Mouse (Mus musculus) natural killer cell, adult 2 months (primary cell): ENCODE results near the gene Ints11.

Experiments
- DNase-seq, 2 experiments: peaks; one replicate each; pipeline ENCODE4 v3.0.0; 2022; ENCODE audit warnings: low spot score in 2 of 2

Ints11 gene

DNA sequence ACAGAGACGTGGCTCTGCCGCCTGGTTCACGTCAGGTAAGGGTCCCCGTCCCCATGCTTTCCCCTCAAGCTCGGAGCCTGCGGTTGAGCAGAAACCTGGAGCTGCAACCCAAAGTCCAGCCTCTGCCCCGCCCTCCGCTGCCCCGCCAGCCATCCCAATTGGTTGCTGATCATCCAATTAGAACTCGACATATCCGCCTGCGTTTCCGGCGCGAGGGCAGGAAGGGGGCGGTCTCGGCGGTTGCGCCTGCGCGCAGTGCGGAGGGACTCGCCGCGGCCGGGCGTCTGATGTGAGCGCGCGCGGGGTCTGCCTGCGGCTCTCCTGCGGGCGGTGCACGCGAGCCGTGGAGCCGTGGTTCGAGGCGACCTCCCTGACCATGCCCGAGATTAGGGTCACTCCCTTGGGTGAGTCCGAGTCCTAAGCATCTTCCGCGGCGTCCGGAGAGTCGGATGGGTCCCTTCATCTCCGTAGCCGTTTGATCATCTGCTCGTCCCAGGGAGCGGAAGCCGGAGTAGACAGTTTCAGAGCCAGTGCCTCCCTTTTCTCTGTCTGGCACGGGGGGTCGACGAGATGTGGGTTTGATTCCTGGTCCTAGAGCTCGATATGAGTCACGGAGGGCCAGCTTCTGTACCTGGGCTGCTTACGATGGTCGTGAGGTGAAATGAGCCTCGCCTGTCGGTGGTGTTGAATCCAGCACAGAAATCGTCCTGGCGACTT lies at the start of gene Ints11, which contains the start of gene Cptp:
TSS of gene Ints11 (plus strand) at position 230 of the 717 bp plus-strand sequence.
TSS of gene Cptp (minus strand) at position 124 of the 717 bp plus-strand sequence.
- DNase-seq: peak; percentile 93 to 94

DNA sequence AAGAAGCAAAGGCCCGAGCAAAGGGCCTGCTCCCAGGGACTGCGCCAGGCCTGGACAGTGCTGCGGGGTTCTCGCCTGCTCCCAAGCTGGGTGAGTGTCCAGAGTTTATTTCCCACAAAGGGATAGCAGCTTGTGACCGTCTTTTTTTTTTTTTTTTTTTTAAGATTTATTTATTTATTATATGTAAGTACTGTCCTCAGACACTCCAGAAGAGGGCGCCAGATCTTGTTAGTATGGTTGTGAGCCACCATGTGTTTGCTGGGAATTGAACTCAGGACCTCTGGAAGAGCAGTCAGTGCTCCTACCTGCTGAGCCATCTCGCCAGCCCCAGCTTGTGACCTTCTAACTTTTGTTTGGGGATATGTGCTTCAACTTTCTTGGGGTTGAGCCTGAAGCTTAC lies 48.3 kb upstream of the Ints11 start:
- DNase-seq: peak; percentile 26 to 46

DNA sequence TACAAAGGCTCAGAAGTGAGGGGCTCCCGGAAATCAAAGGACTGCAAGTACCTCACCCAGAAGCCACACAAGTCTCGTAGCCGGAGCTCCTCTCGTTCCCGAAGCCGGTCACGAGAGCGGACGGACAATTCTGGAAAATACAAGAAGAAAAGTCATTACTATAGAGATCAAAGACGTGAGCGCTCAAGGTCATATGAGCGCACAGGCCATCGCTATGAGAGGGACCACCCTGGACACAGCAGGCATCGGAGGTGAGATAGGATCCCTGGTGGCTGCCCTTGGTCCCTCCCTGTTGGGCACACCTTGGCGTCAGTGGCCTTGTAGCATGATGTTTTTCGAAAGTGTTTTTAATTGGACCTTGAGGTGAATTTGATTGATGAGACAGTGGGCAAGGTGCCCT lies 45.9 kb upstream of the Ints11 start:
- no peak for DNase-seq

DNA sequence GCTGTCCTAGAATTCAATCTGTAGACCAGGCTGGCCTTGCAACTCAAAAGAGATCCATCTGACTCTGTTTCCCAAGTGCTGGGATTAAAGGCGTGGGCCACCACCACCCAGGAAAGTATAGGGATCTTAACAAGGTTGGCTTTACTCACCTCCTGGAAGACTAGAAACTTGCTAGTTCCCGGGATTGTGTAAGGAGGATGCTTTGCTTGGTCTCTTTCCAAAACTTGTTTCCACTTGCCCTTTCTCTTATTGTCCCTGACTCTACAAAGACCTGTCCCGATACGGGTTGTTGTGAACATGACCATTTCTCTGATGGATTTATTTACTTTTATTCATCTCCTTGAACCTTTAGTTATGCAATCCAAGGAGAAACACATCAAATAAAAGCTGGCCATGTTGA lies 39.5 kb upstream of the Ints11 start:
- DNase-seq: no peak

DNA sequence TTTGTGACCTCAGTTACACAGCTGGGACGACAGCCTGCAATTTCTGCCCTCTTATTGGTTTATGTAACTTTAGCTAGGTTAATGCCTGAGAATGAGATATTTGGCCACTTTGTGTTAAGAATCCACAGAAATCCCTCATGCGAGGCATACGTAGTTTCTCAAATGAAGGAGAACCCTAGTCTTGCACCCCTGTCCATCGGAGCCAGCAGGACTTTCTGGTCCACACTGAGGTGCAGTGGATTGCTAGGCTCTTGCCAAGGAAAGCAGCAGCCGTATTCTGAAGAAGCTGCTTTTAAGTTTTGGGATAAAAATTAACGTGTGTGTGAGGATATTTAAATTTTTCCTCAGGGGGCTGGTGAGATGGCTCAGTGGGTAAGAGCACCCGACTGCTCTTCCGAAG lies 38.8 kb upstream of the Ints11 start:
- no peak for DNase-seq

DNA sequence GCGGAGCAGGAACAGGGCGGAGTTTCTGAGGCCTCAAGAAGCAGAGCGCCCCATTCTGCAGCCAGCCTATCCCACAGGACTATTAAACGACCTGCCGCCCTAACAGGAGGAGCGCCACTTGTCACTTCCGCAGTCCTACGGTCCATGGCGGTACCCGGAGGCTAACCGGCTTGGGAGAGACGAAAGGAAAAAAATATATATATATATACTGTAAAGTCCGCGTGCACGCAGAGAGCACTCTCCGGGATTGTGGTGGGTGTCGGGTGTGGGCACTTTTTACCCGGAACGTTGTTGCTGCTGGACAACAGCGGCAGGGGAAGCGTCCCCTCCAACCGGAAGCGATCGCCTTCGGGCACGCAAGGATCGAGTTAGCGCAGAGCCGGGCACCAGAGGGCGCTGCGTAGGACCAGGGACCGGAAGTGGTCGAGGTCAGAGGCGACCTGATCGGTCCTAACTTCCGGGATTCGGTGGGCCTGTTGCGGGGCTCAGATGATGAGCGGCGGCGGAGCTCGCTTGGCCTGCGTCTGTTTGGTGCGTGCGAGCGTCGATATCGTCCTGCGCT lies 38.1 kb upstream of the Ints11 start, which contains the start of gene Aurkaip1:
TSS of gene Aurkaip1 (plus strand) at position 68 of the 562 bp plus-strand sequence.
- DNase-seq: peak; percentile 95 to 96

DNA sequence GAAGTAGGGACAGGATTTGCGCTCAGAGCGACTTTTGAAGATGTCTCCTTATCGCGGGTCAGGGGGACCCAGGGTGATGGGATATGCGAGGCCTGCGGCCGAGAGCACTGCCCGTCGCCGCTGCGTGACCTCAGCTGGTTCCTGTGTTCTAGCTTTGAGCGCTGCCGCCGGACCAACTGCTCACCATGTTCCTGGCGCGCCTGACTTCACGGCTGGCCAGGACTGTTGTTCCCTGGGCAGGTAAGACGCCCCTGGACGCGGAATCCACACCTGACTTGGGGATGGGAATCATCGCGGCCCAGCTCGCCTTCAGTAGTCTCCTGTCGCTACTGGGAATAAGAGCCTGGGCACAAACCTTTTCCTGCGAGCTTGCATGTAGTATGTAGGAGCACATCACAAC lies 37.5 kb upstream of the Ints11 start:
- no peak for DNase-seq

DNA sequence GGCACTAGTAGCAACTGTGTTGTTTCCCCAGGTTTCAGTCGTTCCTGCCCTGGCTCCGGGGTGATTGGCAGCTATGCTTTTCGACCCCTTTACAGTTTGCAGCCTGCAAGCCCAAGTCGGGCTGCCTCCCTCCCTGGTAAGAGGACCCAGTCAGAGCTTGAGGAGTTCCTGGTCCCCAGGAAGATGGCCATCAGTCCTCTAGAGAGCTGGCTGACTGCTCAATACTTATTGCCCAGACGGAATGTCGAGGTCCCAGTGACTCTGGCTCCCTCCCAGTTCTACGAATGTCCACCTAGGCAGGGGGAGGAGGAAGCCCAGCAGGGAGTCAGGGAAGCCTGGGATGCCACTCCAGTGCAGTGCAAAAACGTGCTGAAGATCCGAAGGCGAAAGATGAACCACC lies 37.0 kb upstream of the Ints11 start:
- DNase-seq: no peak

DNA sequence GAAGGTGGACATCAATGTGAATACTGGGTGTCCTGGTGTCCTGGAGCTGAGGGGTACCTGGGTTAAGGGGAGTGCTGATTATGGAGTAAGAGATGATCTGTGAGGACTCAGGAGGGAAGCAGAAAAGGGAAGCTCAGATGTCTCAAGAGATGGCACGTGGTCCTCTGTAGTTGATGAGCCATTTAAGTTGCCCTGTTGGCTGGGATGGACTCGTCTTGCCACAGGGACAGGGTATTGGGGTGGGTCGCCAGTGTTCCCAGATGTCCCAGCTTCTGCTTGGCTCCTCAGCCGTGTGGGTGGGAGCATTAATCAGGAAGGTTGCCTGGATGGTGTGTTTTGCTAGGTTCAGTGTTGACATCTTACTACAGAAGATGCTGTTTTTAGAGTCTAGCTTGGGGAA lies 36.1 kb upstream of the Ints11 start:
- DNase-seq: no peak

DNA sequence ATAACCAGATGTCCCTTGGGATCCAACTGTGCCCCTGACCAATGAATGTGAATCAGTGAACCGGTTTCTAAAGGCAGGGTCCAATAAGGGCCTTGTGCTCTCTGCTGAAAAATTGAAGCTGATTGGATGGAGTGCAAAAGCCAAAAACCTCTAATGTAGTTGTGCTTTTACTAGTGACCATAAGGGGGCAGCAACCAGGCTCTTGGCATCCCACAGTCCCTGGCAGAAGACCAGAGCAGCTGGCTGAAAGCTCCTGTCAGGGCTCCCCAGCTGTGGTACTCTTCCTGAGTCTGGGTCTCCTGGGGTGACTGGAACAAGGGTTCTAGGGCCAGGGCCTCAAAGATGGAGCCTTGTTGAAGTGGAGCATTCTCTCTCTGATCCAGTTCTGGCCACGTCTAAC lies 35.5 kb upstream of the Ints11 start:
- DNase-seq: peak; percentile 71 to 76

DNA sequence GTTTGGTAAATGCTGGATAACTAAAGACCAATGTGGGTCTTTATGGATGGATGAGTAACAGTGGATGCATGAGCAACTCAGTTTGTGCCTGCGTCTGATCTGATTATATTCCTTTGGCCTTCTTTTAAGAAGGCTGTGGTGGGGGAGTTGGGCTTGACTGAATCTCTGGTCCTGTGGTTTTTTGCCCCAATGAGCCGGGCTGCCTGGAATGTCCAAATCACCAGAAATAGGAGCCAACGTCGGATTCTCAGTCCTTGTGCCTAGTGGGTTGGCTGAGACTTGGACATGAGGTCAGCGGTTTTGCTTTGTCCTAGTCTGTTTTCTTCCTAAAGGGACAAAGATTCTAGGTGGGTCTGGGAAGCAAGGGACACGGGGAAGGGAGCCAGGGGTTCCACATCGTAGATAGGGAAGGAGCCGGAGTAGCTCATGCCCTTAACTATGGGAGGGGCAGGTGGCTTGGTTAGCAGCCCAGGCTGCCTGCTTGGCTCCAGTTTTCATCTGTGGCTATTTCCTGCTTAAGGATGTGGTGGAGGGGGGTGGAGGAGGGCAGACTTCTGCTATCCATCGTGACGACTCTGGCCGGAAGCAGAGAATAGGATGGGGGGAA lies 31.8 kb upstream of the Ints11 start:
- DNase-seq: no peak

DNA sequence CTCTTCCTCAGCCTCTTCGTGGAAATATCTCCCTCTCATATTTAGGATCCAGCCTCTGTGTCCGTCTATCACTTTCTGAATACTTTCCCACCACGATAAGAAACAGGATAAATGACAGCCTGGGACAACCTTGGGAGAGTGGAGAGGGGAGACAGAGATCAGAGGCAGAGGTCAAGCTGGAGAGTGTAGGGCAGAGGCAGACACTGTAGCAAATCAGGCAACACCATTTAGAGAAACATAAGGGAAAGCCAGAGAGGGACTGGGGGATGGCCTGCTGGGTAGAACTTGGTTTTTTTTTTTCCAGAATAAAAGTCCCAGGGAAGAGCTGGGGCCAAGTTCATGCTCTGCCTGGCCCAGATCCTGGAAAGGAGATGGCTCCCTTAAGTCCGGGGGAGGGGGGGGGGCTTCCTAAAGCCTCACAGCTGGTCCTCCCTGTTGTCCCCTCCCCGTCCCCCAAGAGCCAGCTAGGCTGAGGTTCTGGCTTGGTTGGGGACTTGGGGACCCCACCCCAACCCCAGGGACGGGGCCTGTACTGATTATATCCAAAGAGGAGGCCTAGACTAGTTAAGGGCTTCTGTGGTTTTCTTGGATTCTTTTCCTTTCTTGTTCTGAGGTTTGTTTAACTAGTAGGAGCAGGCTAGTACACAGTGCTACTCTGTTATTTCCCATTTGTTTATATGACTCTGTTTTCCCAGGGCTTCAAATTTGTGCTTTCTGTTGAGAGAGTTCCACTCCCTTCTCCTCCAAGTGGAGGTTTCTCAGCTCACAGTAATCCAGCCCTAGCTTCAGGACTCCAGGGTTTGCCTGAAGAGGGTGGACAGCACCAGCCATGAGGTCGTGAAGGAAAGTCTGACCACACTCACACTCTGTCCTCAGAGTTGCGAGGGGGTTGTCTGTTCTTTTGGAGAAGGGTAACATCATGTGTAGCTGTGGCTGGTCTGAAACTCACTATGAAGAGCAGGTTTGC lies 30.9 kb upstream of the Ints11 start:
- no peak for DNase-seq

DNA sequence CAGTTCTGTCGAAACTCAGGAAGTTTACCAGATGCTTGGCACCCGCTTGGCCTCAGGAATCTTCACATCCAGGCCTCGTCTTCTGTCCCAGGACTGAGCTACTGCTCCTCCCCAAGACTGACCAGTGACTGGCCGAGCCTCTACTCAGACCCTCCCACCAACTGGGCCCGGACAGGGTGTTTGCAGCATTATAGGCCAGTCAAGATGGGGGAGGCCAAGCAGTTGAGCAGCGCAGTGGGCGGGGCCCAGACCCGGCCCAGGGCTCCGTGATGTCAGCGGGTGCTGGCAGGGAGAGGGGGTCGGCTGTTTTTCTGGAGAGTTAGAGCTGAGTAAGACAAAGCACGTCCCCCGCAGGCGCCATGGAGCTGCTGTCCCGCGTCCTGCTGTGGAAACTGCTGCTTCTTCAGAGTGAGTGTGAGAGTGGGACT lies 29.8 kb upstream of the Ints11 start, which contains the start of gene Mxra8:
TSS of gene Mxra8 (plus strand) at position 198 of the 428 bp plus-strand sequence.
- no peak for DNase-seq

DNA sequence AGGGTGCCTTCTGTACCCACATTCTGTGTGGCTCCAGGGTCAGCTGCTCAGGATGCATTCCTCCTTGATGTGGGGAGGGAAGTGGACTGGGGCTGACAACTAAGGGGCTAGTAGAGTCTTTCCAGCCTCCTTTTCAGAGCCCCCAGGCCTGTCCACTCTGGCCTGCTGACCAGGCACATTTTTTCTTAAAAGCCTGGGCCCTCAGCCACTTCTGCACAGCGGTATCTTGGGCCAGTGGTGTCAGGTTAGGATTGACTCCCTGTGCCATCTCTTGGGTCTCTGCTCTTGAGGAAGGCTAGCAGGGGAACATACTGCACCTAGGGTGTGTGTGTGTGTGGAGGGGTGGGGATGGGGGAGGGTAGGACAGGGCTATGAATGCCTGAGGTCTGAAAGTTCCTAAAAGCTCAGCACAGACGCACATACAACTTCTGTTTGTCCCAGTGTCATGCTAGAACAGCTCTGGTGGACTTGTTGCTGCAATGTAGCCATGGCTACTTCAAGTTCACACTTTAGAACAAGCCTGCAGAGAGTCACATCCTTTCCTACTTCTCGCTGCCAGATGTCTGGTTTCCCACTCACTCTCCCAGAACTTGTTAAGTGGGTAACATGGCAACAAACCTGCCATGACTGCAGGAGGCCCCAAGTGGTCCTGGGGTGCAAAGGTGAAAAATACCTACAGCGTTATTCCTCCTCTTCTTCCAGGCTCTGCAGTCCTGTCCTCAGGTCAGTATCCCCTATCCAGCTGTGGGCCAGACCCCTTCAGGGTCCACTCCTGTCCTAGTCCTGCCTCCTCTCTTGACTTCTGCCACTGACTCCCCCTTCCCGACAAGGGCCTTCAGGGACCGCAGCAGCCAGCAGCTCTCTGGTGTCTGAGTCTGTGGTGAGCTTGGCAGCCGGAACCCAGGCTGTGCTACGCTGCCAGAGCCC lies 29.0 kb upstream of the Ints11 start:
- peak in 1 of 2 experiments; percentile 15 for DNase-seq

DNA sequence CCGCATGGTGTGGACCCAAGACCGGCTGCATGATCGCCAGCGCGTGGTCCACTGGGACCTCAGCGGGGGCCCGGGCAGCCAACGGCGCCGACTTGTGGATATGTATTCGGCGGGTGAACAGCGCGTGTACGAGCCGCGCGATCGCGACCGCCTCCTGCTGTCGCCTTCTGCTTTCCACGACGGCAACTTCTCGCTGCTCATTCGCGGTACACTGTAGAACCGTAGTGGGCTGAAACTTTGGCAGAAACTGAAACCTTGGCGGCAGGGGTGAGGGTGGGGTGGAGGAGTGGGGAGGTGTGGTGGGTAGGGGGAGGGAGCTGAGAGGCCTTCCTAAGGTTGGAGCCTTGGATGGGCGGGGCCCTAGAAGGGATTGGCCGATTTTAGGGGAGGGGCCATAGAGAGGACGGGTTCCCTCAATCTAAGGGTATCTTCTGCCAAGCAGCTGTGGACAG lies 28.3 kb upstream of the Ints11 start:
- peak; percentile 61 to 77 for DNase-seq

DNA sequence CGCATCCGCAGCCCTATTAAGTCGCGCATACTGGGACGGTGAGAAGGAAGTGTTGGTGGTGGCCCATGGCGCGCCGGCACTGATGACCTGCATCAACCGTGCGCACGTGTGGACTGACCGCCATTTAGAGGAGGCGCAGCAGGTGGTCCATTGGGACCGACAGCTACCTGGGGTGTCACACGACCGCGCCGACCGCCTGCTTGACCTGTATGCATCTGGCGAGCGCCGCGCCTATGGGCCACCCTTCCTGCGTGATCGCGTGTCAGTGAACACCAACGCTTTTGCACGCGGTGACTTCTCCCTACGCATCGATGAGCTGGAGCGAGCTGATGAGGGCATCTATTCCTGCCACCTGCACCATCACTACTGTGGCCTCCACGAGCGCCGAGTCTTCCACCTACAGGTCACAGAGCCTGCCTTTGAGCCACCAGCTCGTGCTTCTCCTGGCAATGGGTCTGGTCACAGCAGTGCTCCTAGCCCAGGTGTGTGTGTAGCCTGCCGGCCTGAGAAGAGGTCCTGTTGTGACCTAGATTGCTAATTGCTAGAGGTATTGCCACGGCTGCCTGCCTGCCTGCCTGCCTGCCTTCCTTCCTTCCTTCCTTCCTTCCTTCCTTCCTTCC lies 27.6 kb upstream of the Ints11 start:
- no peak for DNase-seq

DNA sequence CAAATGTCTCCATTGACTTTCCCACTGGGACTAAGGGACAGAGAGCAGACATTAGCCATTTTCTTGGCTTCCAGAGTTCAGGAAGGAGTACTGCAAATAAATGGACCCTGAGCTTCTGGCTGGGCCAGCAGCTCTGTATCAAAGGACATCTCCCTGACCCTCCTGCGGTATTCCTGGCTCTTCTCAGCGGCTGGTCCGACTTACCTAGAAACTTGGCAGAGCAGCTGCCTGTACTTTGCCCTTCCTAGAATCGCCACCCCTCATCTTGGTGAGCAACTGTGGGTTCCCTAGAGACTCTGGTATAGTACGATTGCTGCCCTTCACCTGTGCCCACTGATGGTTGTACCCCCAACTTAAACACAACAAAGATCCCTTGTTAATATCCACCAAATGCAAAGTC lies 26.1 kb upstream of the Ints11 start:
- no peak for DNase-seq

DNA sequence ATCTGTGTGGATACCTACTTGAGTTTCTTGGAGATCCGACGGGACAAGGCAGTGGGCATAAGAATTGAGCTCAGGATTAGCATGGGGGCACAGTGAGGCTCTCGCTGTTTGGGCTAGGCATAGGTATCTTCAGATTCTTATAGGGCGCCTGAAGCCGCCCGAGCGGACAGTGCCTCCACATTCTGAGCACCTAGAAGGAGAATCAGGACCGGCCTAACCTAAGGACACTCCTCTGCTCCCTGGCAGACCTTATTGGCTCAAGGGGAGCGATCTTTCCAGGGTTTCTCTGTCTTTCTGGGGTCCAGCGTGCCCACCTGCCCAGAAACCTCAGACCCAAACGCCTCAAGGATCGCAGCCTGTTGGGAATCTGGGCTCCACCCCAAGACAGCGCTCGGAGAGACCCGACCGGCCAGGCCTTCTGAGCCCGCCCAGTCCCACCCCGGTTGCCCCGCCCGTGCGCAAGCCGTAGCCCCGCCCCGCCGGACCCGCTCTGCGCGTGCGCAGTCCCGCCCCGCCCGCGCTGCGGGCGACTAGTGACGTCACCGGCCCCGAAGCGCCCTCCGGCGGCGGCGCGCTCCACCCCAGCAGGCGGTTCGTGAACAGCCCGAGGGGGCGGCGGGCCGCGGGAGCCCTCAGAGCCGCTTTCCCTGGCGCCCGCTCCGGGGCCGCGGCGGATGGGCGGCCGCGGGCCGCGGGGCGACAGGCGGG lies 22.3 kb upstream of the Ints11 start, which contains the start of gene Dvl1:
TSS of gene Dvl1 (plus strand) at position 532 of the 708 bp plus-strand sequence.
- DNase-seq: peak; percentile 92 to 94

DNA sequence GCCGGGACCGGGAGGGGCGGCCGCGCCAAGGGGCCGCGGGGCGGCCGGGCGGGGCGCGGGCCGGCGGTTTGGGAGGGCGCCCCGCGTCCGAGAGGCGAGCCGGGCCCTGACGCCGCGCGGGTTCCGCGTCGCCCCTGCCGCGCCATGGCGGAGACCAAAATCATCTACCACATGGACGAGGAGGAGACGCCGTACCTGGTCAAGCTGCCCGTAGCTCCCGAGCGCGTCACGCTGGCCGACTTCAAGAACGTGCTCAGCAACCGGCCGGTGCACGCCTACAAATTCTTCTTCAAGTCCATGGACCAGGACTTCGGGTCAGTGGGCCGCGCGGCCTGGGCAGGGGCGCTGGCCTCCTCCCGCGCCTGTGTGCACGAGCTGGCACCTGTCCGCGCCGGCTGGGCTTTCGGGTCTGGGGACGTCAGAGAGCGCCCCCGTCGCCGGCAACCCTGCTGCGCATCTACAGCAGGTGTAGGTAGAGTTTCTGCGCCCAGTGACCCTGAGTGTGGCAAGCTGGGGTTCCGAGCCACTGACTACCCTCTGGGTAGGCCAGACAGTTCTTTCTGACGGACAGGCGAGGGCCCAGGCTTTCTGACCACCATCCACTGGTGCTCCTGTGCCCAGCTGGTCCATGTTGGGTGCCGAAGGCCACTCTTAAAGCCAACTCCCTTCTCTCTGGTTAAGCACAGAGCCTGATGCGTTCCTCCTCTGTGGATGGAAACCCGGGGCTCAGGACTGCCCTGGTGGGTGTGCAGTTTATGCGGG lies 21.6 kb upstream of the Ints11 start:
- DNase-seq: no peak
